Mouse (Mus musculus) frontal cortex, postnatal 36 days (tissue): Measurements from ENCODE around the gene Gm9745.
"Not testable (repeated sequence)": the region's sequence is repeated elsewhere in the genome, so short reads cannot be mapped to it uniquely, and the experiment has no call there.

Experiments used
- DNase-seq, 2 experiments: peaks; one replicate each; pipeline ENCODE4 v3.0.0; 2022; ENCODE audit warnings: low spot score in 2 of 2

The Gm9745 gene

DNA sequence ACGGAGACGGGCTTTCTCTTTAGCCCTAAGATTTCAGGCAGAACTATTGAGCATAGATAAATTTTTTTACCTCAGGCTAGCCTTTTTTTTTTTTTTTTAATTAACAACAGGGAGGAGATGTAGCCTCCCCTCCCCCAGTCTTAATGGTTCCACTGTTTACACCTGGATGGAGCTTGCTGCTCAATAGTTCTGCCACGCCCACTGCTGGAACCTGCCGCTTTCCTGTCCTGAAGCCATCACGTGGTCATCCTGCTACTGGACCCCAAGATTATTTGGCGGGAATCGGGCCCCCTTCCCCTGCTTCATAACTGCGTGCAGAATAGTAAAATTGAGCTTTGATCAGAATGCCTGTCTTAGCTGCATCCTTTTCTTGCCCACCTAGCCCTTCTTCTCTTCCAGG is 34.1 kb downstream of the Gm9745 start:
- DNase-seq, result not testable (repeated sequence)

DNA sequence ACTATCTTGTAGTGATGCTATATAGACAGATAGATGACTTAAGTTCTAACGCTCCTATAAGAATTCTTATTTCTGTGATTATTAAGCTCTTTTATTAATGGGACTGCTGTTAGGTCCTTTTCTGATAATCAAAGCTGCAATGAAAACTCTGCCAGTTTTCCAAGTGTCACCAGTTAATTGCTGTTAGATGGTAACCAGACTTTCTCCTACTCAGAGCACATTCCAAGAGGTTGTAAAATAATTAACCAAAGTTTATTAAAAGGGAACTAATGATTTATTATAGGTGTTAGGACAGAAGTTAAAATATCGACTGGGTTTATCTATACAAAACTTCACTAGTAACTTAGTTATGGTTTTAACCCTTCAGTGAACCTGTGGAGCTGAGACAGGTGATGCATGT is 42.0 kb downstream of the Gm9745 start:
- not testable (repeated sequence) for DNase-seq
